Mouse (Mus musculus) heart, adult 11 months (tissue): ENCODE results near the gene Gm29644.
"Not testable (repeated sequence)": the region's sequence is repeated elsewhere in the genome, so short reads cannot be mapped to it uniquely, and the experiment has no call there.

Source experiments
- DNase-seq: peaks from one replicate; pipeline ENCODE4 v3.0.0; 2022

The Gm29644 gene

DNA sequence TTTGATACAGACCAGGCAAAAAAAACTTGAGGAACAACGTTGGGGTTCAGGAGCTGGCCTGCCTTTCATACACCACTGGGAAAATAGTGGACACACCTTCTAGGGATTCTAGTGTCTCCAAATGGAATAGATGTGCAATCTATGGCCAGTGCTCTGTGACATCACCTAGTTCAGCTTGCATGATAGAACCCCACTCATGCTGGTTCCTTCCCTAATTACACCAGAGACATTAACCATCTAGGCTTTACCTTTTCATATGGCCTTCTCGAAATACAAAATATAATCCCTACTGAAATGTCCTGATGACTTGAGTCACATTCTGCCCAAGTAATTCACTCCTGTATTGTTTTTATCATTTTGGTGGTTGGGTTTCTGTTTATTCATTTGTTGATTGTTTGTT, at the start of gene Gm29644, which contains the start of gene Gm29423:
Gm29644 (minus strand) TSS at position 157 of the 400 bp plus-strand sequence.
Gm29423 (minus strand) TSS at position 101 of the 400 bp plus-strand sequence.
- DNase-seq = not testable (repeated sequence)

DNA sequence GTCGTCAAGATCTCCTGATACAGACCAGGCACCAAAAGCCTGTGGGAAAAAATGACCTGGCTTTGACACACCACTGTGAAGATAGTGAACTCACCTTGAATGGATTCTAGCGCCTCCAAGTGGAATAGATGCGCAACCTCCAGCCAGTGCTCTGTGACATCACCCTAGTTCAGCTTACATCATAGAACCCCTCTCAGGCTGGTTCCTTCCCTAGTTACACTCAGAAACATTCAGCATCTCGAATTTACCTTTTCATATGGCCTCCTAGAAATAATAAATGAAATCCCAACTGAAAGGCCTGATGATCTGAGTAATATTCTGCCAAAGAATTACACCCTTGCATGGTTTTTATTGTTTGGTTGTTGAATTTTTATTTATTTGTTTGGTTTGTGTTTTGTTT, 29.6 kb downstream of the Gm29644 start, which contains the start of gene Gm21118:
Gm21118 (minus strand) TSS at position 101 of the 400 bp plus-strand sequence.
- not testable (repeated sequence) for DNase-seq
